ENCODE assay signal across 9 mouse cellular contexts in the genomic region with DNA sequence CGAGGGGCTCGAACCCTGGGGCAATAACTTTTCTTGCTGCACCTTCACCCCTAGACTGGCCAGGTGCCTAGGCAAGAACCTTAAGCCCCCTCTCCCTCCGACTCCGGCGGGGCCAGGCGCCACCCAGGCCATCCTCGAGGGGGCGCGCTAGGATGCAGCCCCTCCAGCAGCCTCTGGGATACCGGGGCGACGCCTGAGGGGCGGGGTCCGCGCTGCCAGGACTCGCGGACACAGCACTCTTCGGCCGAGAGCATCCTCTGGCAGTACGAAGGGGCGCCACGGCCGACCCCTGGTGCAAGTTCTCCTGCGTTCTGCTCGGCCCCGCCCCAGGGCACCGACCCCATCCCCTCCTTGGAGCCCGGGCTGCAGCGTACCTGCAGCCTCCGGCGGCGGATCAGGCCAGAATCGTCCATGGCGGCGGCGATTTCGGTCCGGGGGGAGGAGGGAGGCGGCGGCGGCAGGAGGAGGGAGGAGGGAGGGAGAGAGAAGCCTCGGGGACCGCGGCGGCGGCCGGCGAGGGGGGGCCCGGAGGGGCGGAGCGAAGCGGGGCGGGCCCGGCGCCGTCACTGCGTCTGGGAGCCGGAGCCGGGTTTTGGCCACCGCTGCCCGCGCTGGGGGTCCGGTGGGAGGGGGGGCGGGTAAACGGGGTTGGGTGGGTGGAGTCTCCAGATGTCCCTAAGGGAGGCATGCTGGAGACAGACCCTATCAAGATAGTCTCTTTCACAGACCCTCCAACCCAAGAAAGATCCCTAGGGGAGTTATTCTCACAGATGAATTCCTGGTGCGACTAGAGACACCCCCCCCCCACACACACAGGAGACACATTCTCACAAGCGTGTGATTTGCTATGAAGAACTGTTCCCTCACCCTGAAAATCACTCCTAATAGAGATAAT. TPM values are rescaled to one million over a fixed set of nuclear protein-coding genes. Genes with fewer than 3 reads are reported as not detected.
DNase-seq lines count a peak whose midpoint lies in the region; ATAC-seq and TF ChIP-seq lines count a peak whose summit lies in the region.
"Had no signal": no experiment of that assay in that cellular context is flagged by ENCODE, and none has a peak within 500 bp of the region (broad histone marks: within the 10 kb centered on the region; RNA-seq: fewer than 3 reads in every experiment).

No protein-coding gene starts in this region.

- no peak for TF ChIP-seq CTCF in cortical plate, adult 2 months (IDR thresholded peaks at IDR 0.05; ENCODE audit: extremely low read depth, insufficient read depth, low read length)

- H3K9me3 ChIP-seq in heart, embryonic 16.5 days (replicated peaks; ENCODE audit: control insufficient read depth, low read length): no peaks in the 10 kb centered on the region
- no peaks in the 10 kb centered on the region for H3K9me3 ChIP-seq in hindbrain, embryonic 14.5 days (ENCODE audit: control insufficient read depth, low read length)
- no peaks in the 10 kb centered on the region for H3K9me3 ChIP-seq in midbrain, embryonic 15.5 days

- H3K36me3 ChIP-seq in heart, embryonic 16.5 days (ENCODE audit: control insufficient read depth, insufficient read depth): no peaks in the 10 kb centered on the region
- no peaks in the 10 kb centered on the region for H3K36me3 ChIP-seq in hindbrain, embryonic 14.5 days (replicated peaks; ENCODE audit: control insufficient read depth, insufficient read depth)
- no peaks in the 10 kb centered on the region for H3K36me3 ChIP-seq in midbrain, embryonic 15.5 days (replicated peaks)

- no peak for DNase-seq in heart, postnatal 25 days (ENCODE audit: low spot score)
- peak; percentile 72 for DNase-seq in ES-CJ7 (ENCODE audit: low read depth, low spot score)
- no peak for DNase-seq in hindbrain, embryonic 14.5 days (ENCODE audit: low spot score)
- DNase-seq in c-Kit-positive CD71-positive TER-119-positive erythroid progenitor cells, embryonic 14.5 days (ENCODE audit: low spot score): no peak
- DNase-seq in layer of hippocampus, adult 18-20 months (ENCODE audit: low spot score in 2 of 2): no peak

- peaks cover 63% of the 10 kb centered on the region for H3K27me3 ChIP-seq in heart, embryonic 16.5 days (ENCODE audit: control insufficient read depth, insufficient read depth, low read length)
- peaks cover 64% of the 10 kb centered on the region for H3K27me3 ChIP-seq in hindbrain, embryonic 14.5 days (ENCODE audit: control insufficient read depth, insufficient read depth, low read length)
- H3K27me3 ChIP-seq in midbrain, embryonic 15.5 days (replicated peaks): peaks cover 21% of the 10 kb centered on the region

- no peak overlapping the region for H3K27ac ChIP-seq in heart, embryonic 16.5 days (ENCODE audit: low read length)
- H3K27ac ChIP-seq in cortical plate, adult 2 months (ENCODE audit: insufficient read depth, low read length): peak overlapping the region; percentile 58; the same call in 1 of the 2 replicates
- peak overlapping the region; percentile 87 for H3K27ac ChIP-seq in hindbrain, embryonic 14.5 days
- H3K27ac ChIP-seq in midbrain, embryonic 15.5 days: peak overlapping the region; percentile 80

- H3K9ac ChIP-seq in heart, embryonic 16.5 days (ENCODE audit: low read length): no peak overlapping the region
- peak overlapping the region; percentile 87 for H3K9ac ChIP-seq in hindbrain, embryonic 14.5 days
- peak overlapping the region; percentile 57 for H3K9ac ChIP-seq in midbrain, embryonic 15.5 days

- no peak for ATAC-seq in heart, embryonic 16.5 days (replicated peaks; ENCODE audit: extremely low read depth, insufficient read depth, low FRiP score)
- ATAC-seq in hindbrain, embryonic 14.5 days (ENCODE audit: low FRiP score): peak; percentile 65
- peak; percentile 70 for ATAC-seq in midbrain, embryonic 15.5 days (replicated peaks)

- peak overlapping the region; percentile 70 for H3K4me2 ChIP-seq in heart, embryonic 16.5 days (ENCODE audit: low read depth, low read length)
- H3K4me2 ChIP-seq in hindbrain, embryonic 14.5 days (replicated peaks): peak overlapping the region; percentile 82
- H3K4me2 ChIP-seq in midbrain, embryonic 15.5 days: peak overlapping the region; percentile 64

- 2% methylated on average over 56 of the region's 67 CpGs for WGBS in heart, embryonic 16.5 days
- WGBS in hindbrain, embryonic 14.5 days: 2% methylated on average over 51 of the region's 67 CpGs
- WGBS in midbrain, embryonic 15.5 days: 1% methylated on average over 38 of the region's 67 CpGs

- peaks cover 5% of the 10 kb centered on the region for H3K4me1 ChIP-seq in heart, embryonic 16.5 days (ENCODE audit: control insufficient read depth, insufficient read depth, low read length)
- H3K4me1 ChIP-seq in cortical plate, adult 2 months (ENCODE audit: control insufficient read depth, insufficient read depth, low read length): no peaks in the 10 kb centered on the region
- peaks cover 27% of the 10 kb centered on the region for H3K4me1 ChIP-seq in hindbrain, embryonic 14.5 days (replicated peaks; ENCODE audit: control insufficient read depth, insufficient read depth, low read length)
- peaks cover 35% of the 10 kb centered on the region for H3K4me1 ChIP-seq in midbrain, embryonic 15.5 days

- no peak for TF ChIP-seq POLR2A in cortical plate, adult 2 months (IDR thresholded peaks at IDR 0.05; ENCODE audit: extremely low read depth, insufficient read depth, low read length)

- intact Hi-C loops in heart, postnatal 25 days (cut with DNase I): no loop called here

- H3K4me3 ChIP-seq in heart, embryonic 16.5 days (ENCODE audit: low read length): peak overlapping the region; percentile 47
- peak overlapping the region; percentile 37 for H3K4me3 ChIP-seq in cortical plate, adult 2 months (ENCODE audit: insufficient read depth, low read length)
- peak overlapping the region; percentile 70 for H3K4me3 ChIP-seq in hindbrain, embryonic 14.5 days (replicated peaks; ENCODE audit: low read length)
- H3K4me3 ChIP-seq in midbrain, embryonic 15.5 days: peak overlapping the region; percentile 66

RNA-seq across cellular contexts. Expression of a gene that starts 0.9 kb away (rescaled TPM):
- 0.24 and 0.38 TPM in 2 replicates for polyA plus RNA-seq in heart, embryonic 16.5 days (2015; fragmentation: Nextera tagmentation; extraction: Ambion mirVana)
- not detected for total RNA-seq in heart, postnatal 25 days (2021)
- polyA plus RNA-seq in cortical plate, adult 2 months (2012; rRNA removed): 6.0 and 6.1 TPM in 2 replicates
- polyA plus RNA-seq in hindbrain, embryonic 14.5 days (2014; fragmentation: Nextera tagmentation; extraction: Ambion mirVana): 1.1 and 1.8 TPM in 2 replicates
- polyA plus RNA-seq in midbrain, embryonic 15.5 days (2015; fragmentation: Nextera tagmentation; extraction: Ambion mirVana): 2.8 and 3.4 TPM in 2 replicates
- total RNA-seq in layer of hippocampus, adult 18-20 months (2021): 1 to 10 TPM in 1 of 2 experiments, under 1 TPM in 1; 0.87 to 1.1 TPM

RNA-seq across cellular contexts. Expression of a gene that starts 8.7 kb away (rescaled TPM):
- 0.09 and 0.14 TPM in 2 replicates for polyA plus RNA-seq in heart, embryonic 16.5 days (2015; fragmentation: Nextera tagmentation; extraction: Ambion mirVana)
- total RNA-seq in heart, postnatal 25 days (2021): under 1 TPM; 0.08 to 0.14 TPM
- polyA plus RNA-seq in cortical plate, adult 2 months (2012; rRNA removed): 76.0 and 79.7 TPM in 2 replicates
- polyA plus RNA-seq in hindbrain, embryonic 14.5 days (2014; fragmentation: Nextera tagmentation; extraction: Ambion mirVana): 69.7 and 76.5 TPM in 2 replicates
- polyA plus RNA-seq in midbrain, embryonic 15.5 days (2015; fragmentation: Nextera tagmentation; extraction: Ambion mirVana): 76.2 and 84.8 TPM in 2 replicates
- total RNA-seq in layer of hippocampus, adult 18-20 months (2021): 10 to 100 TPM; 71.8 to 73.3 TPM

RNA-seq across cellular contexts. Expression of a gene that starts 23.4 kb away (rescaled TPM):
- not detected in 2 replicates for polyA plus RNA-seq in heart, embryonic 16.5 days (2015; fragmentation: Nextera tagmentation; extraction: Ambion mirVana)
- total RNA-seq in heart, postnatal 25 days (2021): not detected
- polyA plus RNA-seq in cortical plate, adult 2 months (2012; rRNA removed): not detected in 2 replicates
- polyA plus RNA-seq in hindbrain, embryonic 14.5 days (2014; fragmentation: Nextera tagmentation; extraction: Ambion mirVana): not detected in 2 replicates
- not detected in 2 replicates for polyA plus RNA-seq in midbrain, embryonic 15.5 days (2015; fragmentation: Nextera tagmentation; extraction: Ambion mirVana)
- total RNA-seq in layer of hippocampus, adult 18-20 months (2021): not detected
- total RNA-seq: layer of hippocampus, postnatal 25 days had no signal

RNA-seq across cellular contexts. Expression of a gene that starts 23.5 kb away (rescaled TPM):
- polyA plus RNA-seq in heart, embryonic 16.5 days (2015; fragmentation: Nextera tagmentation; extraction: Ambion mirVana): 591 and 662 TPM in 2 replicates
- total RNA-seq in heart, postnatal 25 days (2021): 100 to 1,000 TPM; 650 to 659 TPM
- polyA plus RNA-seq in cortical plate, adult 2 months (2012; rRNA removed): 287 TPM in 2 replicates
- 1,143 and 1,221 TPM in 2 replicates for polyA plus RNA-seq in hindbrain, embryonic 14.5 days (2014; fragmentation: Nextera tagmentation; extraction: Ambion mirVana)
- 1,276 and 1,344 TPM in 2 replicates for polyA plus RNA-seq in midbrain, embryonic 15.5 days (2015; fragmentation: Nextera tagmentation; extraction: Ambion mirVana)
- total RNA-seq in layer of hippocampus, adult 18-20 months (2021): 100 to 1,000 TPM; 319 to 358 TPM

RNA-seq across cellular contexts. Expression of a gene that starts 23.7 kb away (rescaled TPM):
- polyA plus RNA-seq in heart, embryonic 16.5 days (2015; fragmentation: Nextera tagmentation; extraction: Ambion mirVana): 80.2 and 82.7 TPM in 2 replicates
- total RNA-seq in heart, postnatal 25 days (2021): 10 to 100 TPM; 45.2 to 48.2 TPM
- polyA plus RNA-seq in cortical plate, adult 2 months (2012; rRNA removed): 37.3 and 37.7 TPM in 2 replicates
- polyA plus RNA-seq in hindbrain, embryonic 14.5 days (2014; fragmentation: Nextera tagmentation; extraction: Ambion mirVana): 47.8 and 48.4 TPM in 2 replicates
- polyA plus RNA-seq in midbrain, embryonic 15.5 days (2015; fragmentation: Nextera tagmentation; extraction: Ambion mirVana): 54.2 and 54.7 TPM in 2 replicates
- total RNA-seq in layer of hippocampus, adult 18-20 months (2021): 10 to 100 TPM; 41.8 to 46.2 TPM

Comparison
In these comparisons a context has a peak if more than half of its experiments do, and no peak if none do; other contexts are left out.
1. RNA of a gene that starts 8.7 kb away (polyA plus RNA-seq): 76.2 to 84.8 TPM in midbrain, embryonic 15.5 days, 76.0 to 79.7 TPM in cortical plate, adult 2 months and 69.7 to 76.5 TPM in hindbrain, embryonic 14.5 days; 0.09 to 0.14 TPM in heart, embryonic 16.5 days; every median in the first group is over 10 times any median in the second.
2. Peak in every context shown above with its lines, with median percentiles within 50 percentile points of each other: H3K4me2 ChIP-seq and H3K4me3 ChIP-seq.